Mouse (Mus musculus) limb, embryonic 10.5 days (tissue): Measurements from ENCODE around the gene Relb. TPM values are rescaled to one million over a fixed set of nuclear protein-coding genes. Genes with fewer than 3 reads are reported as not detected.

ENCODE experiments used
- DNase-seq: peaks from one replicate; pipeline ENCODE4 v3.0.0-alpha.2; 2017; ENCODE audit warnings: low spot score
- H3K27ac ChIP-seq: fragments of 300-500 bp; sonication (generic); 2 replicates; pipeline ENCODE4 v1.5.1; 2016; ENCODE audit warnings: mild to moderate bottlenecking
- H3K27me3 ChIP-seq: fragments of 300-500 bp; sonication (generic); 2 replicates; pipeline ENCODE4 v1.6.1; 2016; ENCODE audit warnings: low read depth, mild to moderate bottlenecking; ENCODE audit not compliant: poor library complexity, severe bottlenecking
- H3K36me3 ChIP-seq: fragments of 300-500 bp; sonication (generic); 2 replicates; pipeline ENCODE4 v1.6.1; 2016; ENCODE audit warnings: mild to moderate bottlenecking, moderate library complexity
- H3K4me1 ChIP-seq: fragments of 300-500 bp; sonication (generic); 2 replicates; pipeline ENCODE4 v1.6.1; 2016
- H3K4me3 ChIP-seq: fragments of 300-500 bp; sonication (generic); 2 replicates; pipeline ENCODE4 v1.5.1; 2016; ENCODE audit warnings: mild to moderate bottlenecking, moderate library complexity
- H3K9me3 ChIP-seq: fragments of 300-500 bp; sonication (generic); replicated peaks from 2 replicates; pipeline ENCODE4 v1.6.1; 2016; ENCODE audit warnings: mild to moderate bottlenecking
- WGBS: fragments of 180-500 bp; shearing (Covaris S2); methylation state at CpG from one replicate; pipeline ENCODE4 v1.1.7; 2016; 5-methylcytosine and 5-hydroxymethylcytosine counted together
- polyA plus RNA-seq: library from polyadenylated mRNA; unstranded; fragments of >200 nt; fragmentation: Nextera tagmentation; extraction: Ambion mirVana; gene quantifications from 2 replicates; pipeline ENCODE4 v1.2.1, GENCODE M21; 2016

Gene Relb
- polyA plus RNA-seq, 1 experiment from 2014 or later = 4.2 TPM

DNA sequence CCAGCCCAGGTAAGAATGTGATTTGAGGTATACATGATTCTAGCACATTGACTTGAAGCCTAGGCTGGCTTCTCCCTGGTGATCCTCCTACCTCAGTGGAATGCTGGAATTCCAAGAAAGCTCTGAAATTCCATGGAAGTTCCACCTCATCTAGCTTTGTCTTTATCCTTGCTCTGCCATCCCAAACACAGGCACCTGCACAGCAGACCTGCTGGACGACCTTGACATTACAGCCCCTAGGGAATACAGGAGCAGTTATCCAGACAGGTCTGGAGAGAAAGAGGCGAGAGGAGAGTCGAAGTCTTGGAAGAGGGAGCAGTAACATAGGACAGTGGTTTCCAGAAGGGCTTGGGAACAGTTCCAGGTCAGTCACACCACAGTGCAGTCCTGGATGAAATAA is 59.6 kb downstream of the Relb start:
- H3K27me3 ChIP-seq = peaks cover 7% of the 10 kb centered on the region
- 79% methylated on average over 3 of the region's 3 CpGs for WGBS
- H3K36me3 ChIP-seq = peaks cover 67% of the 10 kb centered on the region
- no peaks in the 10 kb centered on the region for H3K9me3 ChIP-seq
- DNase-seq = no peak
- H3K4me1 ChIP-seq = peaks cover 19% of the 10 kb centered on the region
- H3K27ac ChIP-seq = no peak overlapping the region
- no peak overlapping the region for H3K4me3 ChIP-seq

DNA sequence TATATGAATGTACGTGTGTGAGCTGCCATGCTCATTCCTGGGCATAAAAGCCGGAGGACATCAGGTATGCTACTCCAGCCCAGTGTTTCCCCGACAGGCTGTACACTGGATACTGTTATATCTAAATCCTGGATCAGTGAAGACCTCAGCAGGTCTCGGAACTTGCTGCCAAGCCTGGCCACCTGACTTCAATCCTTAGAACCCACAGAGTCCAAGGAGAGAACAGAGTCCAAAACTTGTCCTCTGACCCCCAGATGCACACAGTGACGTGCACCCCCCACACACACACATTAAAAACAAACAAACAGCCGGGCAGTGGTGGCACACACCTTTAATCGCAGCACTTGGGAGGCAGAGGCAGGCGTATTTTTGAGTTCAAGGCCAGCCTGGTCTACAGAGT is 61.8 kb downstream of the Relb start:
- whole genome bisulfite sequencing = 94% methylated on average over 8 of the region's 8 CpGs
- peaks cover 78% of the 10 kb centered on the region for H3K36me3 ChIP-seq
- no peak overlapping the region for H3K27ac ChIP-seq

DNA sequence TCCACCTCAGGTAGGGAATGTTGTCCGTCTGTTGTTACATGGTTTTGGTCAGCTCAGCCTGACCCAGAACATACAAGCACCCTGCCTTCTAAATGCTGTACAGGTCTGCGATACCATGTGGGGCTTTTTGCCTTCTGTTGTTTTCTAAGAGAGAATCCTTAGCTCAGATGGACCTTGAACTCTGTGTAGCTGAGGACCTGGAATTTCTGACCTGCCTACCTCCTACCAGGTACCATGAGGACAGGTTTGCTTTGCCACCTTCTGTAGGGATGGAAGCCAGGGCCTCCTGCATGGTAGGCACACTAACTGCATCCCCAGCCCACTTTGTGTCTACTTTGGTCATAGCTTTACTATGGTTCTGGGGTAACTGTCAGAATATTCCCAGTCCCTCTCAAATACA is 63.4 kb downstream of the Relb start:
- no peak overlapping the region for H3K27ac ChIP-seq
- peaks cover 68% of the 10 kb centered on the region for H3K36me3 ChIP-seq
- DNase-seq = no peak
- H3K27me3 ChIP-seq = no peaks in the 10 kb centered on the region
- H3K4me1 ChIP-seq = peaks cover 16% of the 10 kb centered on the region
- no peaks in the 10 kb centered on the region; the same call in 1 of the 2 replicates for H3K9me3 ChIP-seq
- WGBS = 95% methylated on average over 2 of the region's 2 CpGs
- H3K4me3 ChIP-seq = no peak overlapping the region

More for the DNA sequence above, 61.8 kb downstream of the Relb start:
- DNase-seq = no peak
- Histone ChIP-seq H3K4me3 (no peak overlapping the region), H3K4me1 (peaks cover 21% of the 10 kb centered on the region), H3K9me3 (no peaks in the 10 kb centered on the region; the same call in 1 of the 2 replicates), H3K27me3 (no peaks in the 10 kb centered on the region)

DNA sequence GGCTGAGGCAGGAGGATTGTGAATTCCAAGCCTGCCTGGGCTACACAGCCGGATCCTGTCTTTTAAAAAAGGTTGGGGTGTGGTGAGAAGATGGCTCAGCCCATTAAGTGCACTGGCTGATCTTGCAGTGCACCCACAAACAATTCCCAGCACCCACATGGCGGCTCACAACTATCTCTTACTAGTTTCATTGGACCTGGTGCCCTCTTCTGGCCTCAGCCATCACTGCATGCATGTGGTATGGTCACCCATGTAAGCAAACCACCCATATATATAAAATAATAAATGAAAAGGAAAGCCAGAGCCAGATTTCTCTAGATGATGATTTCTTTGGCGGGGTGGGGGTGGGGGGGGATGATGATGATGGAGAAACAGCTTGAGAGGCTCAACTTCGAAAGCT is 64.8 kb downstream of the Relb start:
- Histone ChIP-seq H3K9me3 (no peaks in the 10 kb centered on the region; the same call in 1 of the 2 replicates), H3K4me3 (no peak overlapping the region), H3K27ac (no peak overlapping the region), H3K27me3 (no peaks in the 10 kb centered on the region), H3K36me3 (peaks cover 54% of the 10 kb centered on the region), H3K4me1 (peaks cover 29% of the 10 kb centered on the region)
- 94% methylated on average over 4 of the region's 4 CpGs for WGBS
- DNase-seq = no peak

DNA sequence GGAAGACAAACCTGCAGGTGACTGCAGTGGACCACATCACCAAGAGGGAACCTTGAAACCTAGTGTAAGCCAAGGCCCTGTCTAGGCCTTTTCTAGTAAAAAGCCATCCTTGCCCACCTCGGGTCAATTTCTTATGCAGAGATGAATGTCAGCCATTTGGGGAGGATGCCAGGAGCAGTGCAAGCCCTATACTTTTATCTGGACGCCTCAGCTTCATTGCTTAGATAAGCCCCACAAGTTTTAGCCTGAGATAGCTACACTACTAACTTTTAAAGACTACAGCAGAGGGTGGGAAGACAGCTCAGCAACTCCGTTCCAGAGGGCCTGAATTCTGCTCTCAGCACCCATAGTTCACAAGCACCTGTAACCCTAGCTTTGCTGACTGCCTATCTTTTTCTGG is 65.4 kb downstream of the Relb start:
- DNase-seq = no peak
- Histone ChIP-seq H3K4me3 (peak overlapping the region; percentile 84; the same call in 1 of the 2 replicates), H3K9me3 (no peaks in the 10 kb centered on the region; the same call in 1 of the 2 replicates), H3K36me3 (peaks cover 49% of the 10 kb centered on the region), H3K4me1 (peaks cover 35% of the 10 kb centered on the region), H3K27me3 (no peaks in the 10 kb centered on the region), H3K27ac (no peak overlapping the region)
- 92% methylated on average over 3 of the region's 3 CpGs for WGBS

DNA sequence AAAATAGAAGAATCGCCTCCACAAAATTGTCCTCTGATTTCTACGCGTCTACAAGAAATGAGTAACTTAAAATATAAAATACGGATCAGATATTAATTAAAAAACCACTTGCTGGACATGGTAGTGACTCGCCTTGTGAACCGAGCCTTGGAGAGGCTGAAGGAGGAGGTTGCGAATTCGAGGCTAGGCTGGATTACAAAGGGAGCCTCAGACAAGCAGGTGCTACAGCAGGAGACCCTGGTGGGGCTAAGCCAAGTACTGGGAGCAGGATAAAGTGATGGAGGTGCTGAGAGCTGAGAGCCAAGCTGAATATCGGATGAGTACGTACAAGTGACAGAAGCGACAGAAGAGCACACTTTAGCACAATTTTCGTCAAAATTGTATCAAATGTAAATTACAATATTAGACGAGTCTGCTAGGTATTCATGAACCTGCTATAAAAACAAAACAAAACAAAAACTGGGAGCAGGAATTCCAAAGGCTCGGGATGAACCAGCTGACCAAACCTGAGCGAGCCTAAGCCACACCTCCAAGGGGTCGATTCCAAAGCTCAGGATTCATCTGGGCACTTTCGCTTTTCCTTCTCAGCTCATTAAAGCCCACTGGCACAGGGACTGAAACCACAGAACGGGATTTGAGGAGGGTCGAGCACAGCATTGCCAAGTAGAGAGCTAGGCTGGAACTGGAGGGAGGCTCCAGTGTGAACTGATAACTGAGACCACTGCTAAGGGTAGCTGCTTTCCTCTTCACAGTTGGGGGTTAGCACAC is 66.4 kb downstream of the Relb start, which contains the start of gene Ppp1r37:
TSS of gene Ppp1r37 (minus strand) at position 434 of the 768 bp plus-strand sequence.
- 3% methylated on average over 19 of the region's 19 CpGs for WGBS
- H3K4me1 ChIP-seq = peaks cover 40% of the 10 kb centered on the region
- peak within 1 kb of the TSS; percentile 96 for H3K27ac ChIP-seq
- no peaks in the 10 kb centered on the region for H3K27me3 ChIP-seq
- H3K4me3 ChIP-seq = peak within 1 kb of the TSS; percentile 84
- DNase-seq = peak; percentile 45
- H3K36me3 ChIP-seq = peaks cover 49% of the 10 kb centered on the region
- H3K9me3 ChIP-seq = no peaks in the 10 kb centered on the region; the same call in 1 of the 2 replicates

DNA sequence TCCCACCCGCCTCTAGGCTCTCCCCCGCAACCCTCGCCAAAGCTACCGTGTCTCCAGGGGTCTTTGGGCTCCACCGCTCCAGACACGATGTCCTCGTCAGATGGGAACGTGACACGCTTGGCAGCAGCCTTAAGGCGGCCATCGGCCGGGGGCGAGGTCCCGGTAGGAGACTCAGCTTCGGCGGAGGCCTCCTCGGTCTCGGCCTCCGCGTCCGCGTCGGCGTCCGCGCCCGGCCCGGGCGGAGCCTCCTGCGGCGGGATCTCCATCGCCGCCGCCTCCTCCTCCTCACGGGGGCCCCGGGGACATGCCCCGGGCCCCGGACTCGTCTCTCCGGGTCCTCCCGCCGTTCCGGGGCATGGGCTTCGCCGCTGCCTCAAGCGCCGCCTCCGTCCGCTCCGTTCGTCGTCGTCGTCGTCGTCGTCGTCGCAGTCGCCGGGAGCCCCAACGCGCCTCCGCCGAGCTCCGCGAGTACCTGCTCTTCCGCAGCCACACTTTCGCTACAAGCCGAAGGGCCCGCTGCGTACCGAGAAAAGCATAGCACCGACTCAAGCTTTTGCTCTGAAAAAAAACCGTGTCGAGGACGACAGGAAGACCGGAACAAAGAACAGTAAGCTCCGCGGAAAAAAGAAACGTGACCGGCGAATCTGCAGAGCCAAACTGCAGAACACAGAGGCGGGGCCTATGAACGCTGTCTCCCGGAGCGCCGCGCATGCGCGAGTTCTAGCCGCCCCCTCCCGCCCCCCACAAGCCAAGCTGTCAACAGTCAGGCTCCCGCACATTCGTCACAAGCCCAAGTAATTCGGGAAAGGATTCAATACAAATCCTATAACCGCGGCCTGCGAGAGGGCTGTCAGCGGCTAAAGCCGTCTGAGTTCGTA is 67.2 kb downstream of the Relb start:
- peak; percentile 97 for DNase-seq
- peak overlapping the region; percentile 84 for H3K4me3 ChIP-seq
- under 1% methylated on average over 102 of the region's 102 CpGs for WGBS
- H3K27ac ChIP-seq = peak overlapping the region; percentile 96
- H3K9me3 ChIP-seq = no peaks in the 10 kb centered on the region; the same call in 1 of the 2 replicates
- H3K36me3 ChIP-seq = peaks cover 50% of the 10 kb centered on the region
- no peaks in the 10 kb centered on the region for H3K27me3 ChIP-seq
- peaks cover 40% of the 10 kb centered on the region for H3K4me1 ChIP-seq

DNA sequence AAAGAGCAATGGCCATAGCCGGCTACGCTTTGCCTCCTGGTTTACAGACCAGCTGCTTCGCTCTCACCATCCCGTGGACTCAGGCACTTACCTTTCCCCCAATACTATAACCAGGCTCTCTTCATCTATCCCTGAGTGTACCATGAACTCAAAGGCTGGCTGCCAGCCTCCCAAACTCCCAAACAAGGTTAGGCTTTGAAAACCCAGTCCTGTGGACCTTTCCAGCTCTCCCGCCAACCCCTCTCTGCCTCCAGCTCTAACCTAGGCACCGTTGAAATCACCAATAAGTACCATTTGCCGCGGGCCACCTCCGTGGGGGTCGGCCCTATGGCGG is 67.8 kb downstream of the Relb start:
- H3K4me1 ChIP-seq = peaks cover 40% of the 10 kb centered on the region
- DNase-seq = no peak

DNA sequence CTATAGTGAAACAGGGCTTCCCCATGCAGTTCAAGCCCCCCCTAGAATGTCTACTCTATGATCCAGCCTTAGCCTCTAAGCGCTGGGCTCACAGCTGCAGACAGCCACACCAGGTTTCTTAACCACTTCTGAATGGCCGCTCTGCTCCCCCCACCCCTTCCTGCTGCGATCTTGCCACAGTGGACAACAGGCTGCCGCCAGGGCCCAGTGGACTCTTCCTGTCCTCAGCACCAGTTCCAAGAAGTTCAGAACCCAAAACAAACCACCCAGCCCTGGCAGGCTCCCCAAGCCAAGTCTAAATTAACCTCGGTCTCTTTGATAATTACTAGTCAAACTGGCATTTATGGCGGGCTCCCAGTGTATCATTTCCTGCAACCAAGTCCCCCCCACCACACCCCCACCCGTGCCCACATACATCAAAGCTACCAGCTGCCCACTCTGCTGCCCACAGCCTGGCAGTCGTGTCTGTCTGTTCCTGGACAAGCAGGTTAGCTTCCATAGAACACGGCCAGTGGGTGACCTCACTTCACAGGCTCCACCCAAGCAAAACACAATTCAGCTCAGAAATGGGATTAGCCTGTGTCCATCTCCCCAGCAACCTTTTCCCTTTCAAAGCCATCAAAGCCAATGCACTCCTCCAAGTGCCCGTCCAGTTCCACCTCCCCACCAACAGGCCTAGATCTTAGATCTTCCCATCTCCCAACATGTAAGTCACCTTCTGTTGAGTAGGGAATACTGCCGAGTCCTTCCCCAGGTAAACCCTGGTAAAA is 68.6 kb downstream of the Relb start:
- H3K9me3 ChIP-seq = no peaks in the 10 kb centered on the region; the same call in 1 of the 2 replicates
- peaks cover 52% of the 10 kb centered on the region for H3K36me3 ChIP-seq
- H3K27me3 ChIP-seq = no peaks in the 10 kb centered on the region
- H3K4me1 ChIP-seq = peaks cover 40% of the 10 kb centered on the region
- H3K4me3 ChIP-seq = peak overlapping the region; percentile 84
- DNase-seq = no peak
- WGBS = 29% methylated on average over 11 of the region's 11 CpGs
- peak overlapping the region; percentile 96; the same call in 1 of the 2 replicates for H3K27ac ChIP-seq

More for the DNA sequence above, 67.8 kb downstream of the Relb start:
- H3K36me3 ChIP-seq = peaks cover 51% of the 10 kb centered on the region
- no peaks in the 10 kb centered on the region for H3K27me3 ChIP-seq
- no peaks in the 10 kb centered on the region; the same call in 1 of the 2 replicates for H3K9me3 ChIP-seq
- 1% methylated on average over 11 of the region's 11 CpGs for WGBS
- H3K27ac ChIP-seq = peak overlapping the region; percentile 96
- peak overlapping the region; percentile 84 for H3K4me3 ChIP-seq

DNA sequence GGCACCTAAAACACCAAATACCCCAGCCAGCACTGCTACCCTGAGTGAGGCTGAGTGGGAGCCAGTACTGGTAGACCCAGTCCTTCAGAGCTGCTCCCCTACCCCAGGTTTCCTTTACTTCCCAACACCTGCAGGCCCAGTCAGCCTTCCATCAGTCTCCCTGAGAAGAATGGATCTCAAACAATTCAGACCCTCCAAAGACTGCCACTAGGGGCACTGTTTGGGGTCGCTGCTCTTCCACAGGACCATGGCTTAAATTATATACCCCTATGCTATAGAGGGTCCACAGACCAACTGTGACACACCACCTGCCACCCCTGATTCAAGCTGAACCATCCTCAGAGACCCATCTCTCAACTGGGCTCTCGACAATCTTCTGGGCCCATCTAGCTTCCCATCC is 70.3 kb downstream of the Relb start:
- Histone ChIP-seq H3K4me1 (peaks cover 40% of the 10 kb centered on the region), H3K27ac (no peak overlapping the region), H3K27me3 (no peaks in the 10 kb centered on the region), H3K4me3 (no peak overlapping the region), H3K9me3 (no peaks in the 10 kb centered on the region), H3K36me3 (peaks cover 51% of the 10 kb centered on the region)
- WGBS = 46% methylated on average over 2 of the region's 2 CpGs
- peak; percentile 53 for DNase-seq

DNA sequence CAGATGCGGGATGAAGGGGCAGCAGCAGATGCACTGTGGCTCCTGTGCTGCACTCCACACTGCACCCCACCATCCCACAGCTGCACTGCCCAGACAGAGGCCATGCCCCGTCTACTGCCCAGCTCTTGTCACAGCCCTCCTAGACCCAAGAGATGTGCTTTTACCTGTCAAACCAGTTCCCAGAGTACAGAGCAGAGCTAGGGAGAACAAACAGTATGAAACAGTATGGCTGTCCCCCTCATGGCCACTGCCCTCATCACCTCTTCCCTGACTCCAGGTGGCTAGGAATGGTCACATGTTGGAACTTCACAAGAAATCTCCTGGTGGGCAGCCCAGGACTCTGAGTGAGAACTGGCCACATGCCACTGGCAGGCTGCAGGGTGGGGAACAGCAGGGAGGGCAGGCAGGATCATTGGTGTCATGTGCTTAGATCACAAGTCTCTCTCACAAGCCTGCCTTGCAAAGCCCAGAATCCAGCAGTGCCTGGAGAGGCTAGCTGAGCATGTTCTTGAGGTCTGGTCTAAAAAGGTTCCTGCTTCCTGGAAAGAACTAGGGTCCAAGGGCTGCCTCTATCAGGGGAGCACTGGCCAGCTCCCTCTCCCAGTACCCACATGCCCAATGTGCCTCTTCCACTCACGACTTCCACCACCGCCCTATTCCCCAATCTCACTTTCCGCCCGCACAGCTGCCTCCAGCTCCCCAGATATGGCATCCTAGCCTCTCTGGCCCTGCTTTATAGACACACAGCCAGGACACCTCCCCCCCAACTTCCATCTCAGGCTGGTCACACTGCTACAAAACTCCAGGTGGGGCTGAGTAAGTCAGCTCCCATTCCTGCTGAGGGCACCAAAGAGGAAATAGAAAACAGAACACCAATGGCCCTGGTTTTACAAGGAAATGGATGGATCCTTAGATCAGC is 71.0 kb downstream of the Relb start:
- Histone ChIP-seq H3K9me3 (no peaks in the 10 kb centered on the region), H3K4me1 (peaks cover 35% of the 10 kb centered on the region), H3K27me3 (no peaks in the 10 kb centered on the region), H3K4me3 (no peak overlapping the region), H3K36me3 (peaks cover 55% of the 10 kb centered on the region), H3K27ac (no peak overlapping the region)
- 94% methylated on average over 6 of the region's 6 CpGs for WGBS
- no peak for DNase-seq
